Mouse (Mus musculus) myocyte (in vitro differentiated cells): Measurements from ENCODE around the gene Ttc30a1. TPM values are rescaled to one million over a fixed set of nuclear protein-coding genes. Genes with fewer than 3 reads are reported as not detected.
"Not testable (repeated sequence)": the region's sequence is repeated elsewhere in the genome, so short reads cannot be mapped to it uniquely, and the experiment has no call there.

Experiments
- H3K27me3 ChIP-seq: one replicate; pipeline ENCODE4 v1.6.1; 2011; ENCODE audit not compliant: control insufficient read depth, insufficient read depth, insufficient read length
- H3K36me3 ChIP-seq: one replicate; pipeline ENCODE4 v1.6.1; 2011; ENCODE audit not compliant: control insufficient read depth, insufficient read depth
- H3K4me2 ChIP-seq: one replicate; pipeline ENCODE4 v1.6.1; 2011; ENCODE audit warnings: low read depth, control low read depth
- H3K4me3 ChIP-seq: one replicate; pipeline ENCODE4 v1.5.1; 2011; ENCODE audit warnings: mild to moderate bottlenecking, control low read depth, moderate library complexity
- H3K79me2 ChIP-seq: one replicate; pipeline ENCODE4 v1.6.1; 2011; ENCODE audit not compliant: control insufficient read depth, insufficient read depth
- H3ac ChIP-seq: one replicate; pipeline ENCODE4 v1.6.1; 2011; ENCODE audit not compliant: control insufficient read depth, insufficient read length
- CEBPB ChIP-seq: IDR thresholded peaks from 2 replicates; pipeline ENCODE4 v1.6.1; 2011; ENCODE audit warnings: mild to moderate bottlenecking, moderate library complexity; ENCODE audit not compliant: poor library complexity, insufficient read depth, severe bottlenecking
- E2F4 ChIP-seq: IDR thresholded peaks from one replicate; pipeline ENCODE4 v1.6.1; 2011; ENCODE audit warnings: mild to moderate bottlenecking, control low read depth, moderate library complexity; ENCODE audit not compliant: insufficient read depth
- MAX ChIP-seq: IDR thresholded peaks from one replicate; pipeline ENCODE4 v1.6.1; 2011; ENCODE audit warnings: low read depth, mild to moderate bottlenecking, control low read depth
- MYOD1 ChIP-seq, 3 experiments: IDR thresholded peaks; one replicate each; pipeline ENCODE4 v1.6.1; 2011; ENCODE audit warnings: control low read depth in 2 of 3, low read depth in 2 of 3, mild to moderate bottlenecking in 2 of 3, moderate library complexity in 1 of 3; ENCODE audit not compliant: insufficient read length in 2 of 3, control insufficient read depth in 1 of 3
- MYOG ChIP-seq, 3 experiments: IDR thresholded peaks; one replicate each; pipeline ENCODE4 v1.6.1; 2011; ENCODE audit warnings: control low read depth in 2 of 3, low read depth in 2 of 3, mild to moderate bottlenecking in 2 of 3; ENCODE audit not compliant: insufficient read length in 2 of 3, control insufficient read depth in 1 of 3, insufficient read depth in 1 of 3
- POLR2A ChIP-seq: IDR thresholded peaks from one replicate; pipeline ENCODE4 v1.6.1; 2011; ENCODE audit warnings: low read depth, mild to moderate bottlenecking, control low read depth, moderate library complexity; ENCODE audit not compliant: insufficient read length
- POLR2AphosphoS2 ChIP-seq: IDR thresholded peaks from one replicate; pipeline ENCODE4 v1.6.1; 2011; ENCODE audit warnings: low read depth, control low read depth; ENCODE audit not compliant: insufficient read length
- REST ChIP-seq: IDR thresholded peaks from one replicate; pipeline ENCODE4 v1.6.1; 2011; ENCODE audit warnings: mild to moderate bottlenecking, control low read depth, moderate library complexity; ENCODE audit not compliant: insufficient read depth, insufficient read length
- SRF ChIP-seq: IDR thresholded peaks from one replicate; pipeline ENCODE4 v1.6.1; 2011; ENCODE audit warnings: low read depth; ENCODE audit not compliant: control insufficient read depth, insufficient read length
- TCF12 ChIP-seq: IDR thresholded peaks from one replicate; pipeline ENCODE4 v1.6.1; 2011; ENCODE audit warnings: mild to moderate bottlenecking, control low read depth; ENCODE audit not compliant: poor library complexity, insufficient read depth, severe bottlenecking
- TCF3 ChIP-seq: IDR thresholded peaks from one replicate; pipeline ENCODE4 v1.6.1; 2011; ENCODE audit warnings: low read depth, control low read depth; ENCODE audit not compliant: insufficient read length
- USF1 ChIP-seq: IDR thresholded peaks from one replicate; pipeline ENCODE4 v1.6.1; 2011; ENCODE audit warnings: low read depth, mild to moderate bottlenecking, control low read depth, moderate library complexity
- polyA plus RNA-seq: library from polyadenylated mRNA; unstranded; fragments of >200 nt; fragmentation: generic; extraction: Trizol; gene quantifications from one replicate; pipeline ENCODE4 v1.2.1, GENCODE M21; 2012; ENCODE audit warnings: missing spikeins

The Ttc30a1 gene
- 1.2 TPM for polyA plus RNA-seq

- H3K4me2 ChIP-seq = peak within 1 kb of the TSS; percentile 74
These were observed at the start of gene Ttc30a1 for GRCm38 (mm10) chr2:75981440-75982081. Gene Ttc30a1 (minus strand): TSS chr2:75981967.

GRCm38 (mm10) chr2:76030080-76030479 lies 48.3 kb upstream of the Ttc30a1 start:
- Histone ChIP-seq H3K4me3 (no peak overlapping the region), H3K79me2 (no peaks in the 10 kb centered on the region)
- TF ChIP-seq CEBPB = no peak
- no peak for TF ChIP-seq TCF3
- TF ChIP-seq SRF = no peak
- TF ChIP-seq MYOG (IDR thresholded peaks at IDR 0.05; ENCODE audit: control insufficient read depth in 1 of 3, insufficient read depth in 1 of 3, insufficient read length in 2 of 3, low read depth in 2 of 3) = no peak
- TF ChIP-seq E2F4 = no peak
- TF ChIP-seq USF1 = no peak
- TF ChIP-seq MAX = no peak

More at GRCm38 (mm10) chr2:75981440-75982081, at the start of gene Ttc30a1:
- not testable (repeated sequence) for H3K36me3 ChIP-seq, H3ac ChIP-seq, H3K79me2 ChIP-seq, H3K27me3 ChIP-seq
- TF ChIP-seq E2F4 = peak; percentile 19
- H3K4me3 ChIP-seq = peak within 1 kb of the TSS; percentile 21

GRCm38 (mm10) chr2:76029081-76029901 lies 47.5 kb upstream of the Ttc30a1 start:
- no peak overlapping the region for H3K4me2 ChIP-seq

More at GRCm38 (mm10) chr2:76030080-76030479, 48.3 kb upstream of the Ttc30a1 start:
- Histone ChIP-seq H3K4me2 (no peak overlapping the region), H3K27me3 (peaks cover 55% of the 10 kb centered on the region), H3K36me3 (no peaks in the 10 kb centered on the region), H3ac (no peak overlapping the region)

GRCm38 (mm10) chr2:76016890-76017289 lies 35.1 kb upstream of the Ttc30a1 start:
- H3K4me3 ChIP-seq = no peak overlapping the region
- no peak overlapping the region for H3ac ChIP-seq
- H3K4me2 ChIP-seq = no peak overlapping the region
- no peaks in the 10 kb centered on the region for H3K36me3 ChIP-seq
- peaks cover 36% of the 10 kb centered on the region for H3K27me3 ChIP-seq
- no peaks in the 10 kb centered on the region for H3K79me2 ChIP-seq
- TF ChIP-seq TCF12 (no peak), MYOG (IDR thresholded peaks at IDR 0.05; ENCODE audit: control insufficient read depth in 1 of 3, insufficient read depth in 1 of 3, insufficient read length in 2 of 3, low read depth in 2 of 3) (no peak), MYOD1 (IDR thresholded peaks at IDR 0.05; ENCODE audit: control insufficient read depth in 1 of 3, insufficient read length in 2 of 3, low read depth in 2 of 3) (no peak), MAX (no peak), POLR2A (no peak), POLR2AphosphoS2 (no peak), USF1 (no peak), E2F4 (no peak), CEBPB (no peak), TCF3 (no peak), REST (no peak), SRF (no peak)

More at GRCm38 (mm10) chr2:76029081-76029901, 47.5 kb upstream of the Ttc30a1 start:
- Histone ChIP-seq H3K4me3 (no peak overlapping the region), H3K27me3 (peaks cover 55% of the 10 kb centered on the region), H3K36me3 (no peaks in the 10 kb centered on the region), H3ac (no peak overlapping the region), H3K79me2 (no peaks in the 10 kb centered on the region)
- no peak for TF ChIP-seq MAX
- TF ChIP-seq SRF = no peak
- TF ChIP-seq E2F4 = no peak
- TF ChIP-seq TCF12 = no peak
- no peak for TF ChIP-seq MYOD1 (IDR thresholded peaks at IDR 0.05; ENCODE audit: control insufficient read depth in 1 of 3, insufficient read length in 2 of 3, low read depth in 2 of 3)
- TF ChIP-seq CEBPB = no peak
- TF ChIP-seq MYOG (IDR thresholded peaks at IDR 0.05; ENCODE audit: control insufficient read depth in 1 of 3, insufficient read depth in 1 of 3, insufficient read length in 2 of 3, low read depth in 2 of 3) = no peak

GRCm38 (mm10) chr2:76016136-76016535 lies 34.4 kb upstream of the Ttc30a1 start:
- Histone ChIP-seq H3K27me3 (peaks cover 31% of the 10 kb centered on the region), H3K4me2 (no peak overlapping the region), H3K36me3 (no peaks in the 10 kb centered on the region), H3K4me3 (no peak overlapping the region), H3K79me2 (no peaks in the 10 kb centered on the region), H3ac (no peak overlapping the region)
- no peak for TF ChIP-seq USF1
- TF ChIP-seq MYOD1 (IDR thresholded peaks at IDR 0.05; ENCODE audit: control insufficient read depth in 1 of 3, insufficient read length in 2 of 3, low read depth in 2 of 3) = no peak
- no peak for TF ChIP-seq POLR2A
- no peak for TF ChIP-seq E2F4
- TF ChIP-seq SRF = no peak
- no peak for TF ChIP-seq TCF12
- TF ChIP-seq CEBPB = no peak
- no peak for TF ChIP-seq TCF3
